Mouse (Mus musculus) liver, postnatal 0 days (tissue): ENCODE data around the gene Chn1.

Experiments used
- CTCF ChIP-seq: sonication (generic); IDR thresholded peaks from 2 replicates; pipeline ENCODE4 v1.5.1; 2016; ENCODE audit warnings: antibody characterized with exemption, low read depth
- EP300 ChIP-seq: IDR thresholded peaks from 2 replicates; pipeline ENCODE4 v1.6.1; 2016; ENCODE audit warnings: antibody characterized with exemption, low read depth, mild to moderate bottlenecking

DNA sequence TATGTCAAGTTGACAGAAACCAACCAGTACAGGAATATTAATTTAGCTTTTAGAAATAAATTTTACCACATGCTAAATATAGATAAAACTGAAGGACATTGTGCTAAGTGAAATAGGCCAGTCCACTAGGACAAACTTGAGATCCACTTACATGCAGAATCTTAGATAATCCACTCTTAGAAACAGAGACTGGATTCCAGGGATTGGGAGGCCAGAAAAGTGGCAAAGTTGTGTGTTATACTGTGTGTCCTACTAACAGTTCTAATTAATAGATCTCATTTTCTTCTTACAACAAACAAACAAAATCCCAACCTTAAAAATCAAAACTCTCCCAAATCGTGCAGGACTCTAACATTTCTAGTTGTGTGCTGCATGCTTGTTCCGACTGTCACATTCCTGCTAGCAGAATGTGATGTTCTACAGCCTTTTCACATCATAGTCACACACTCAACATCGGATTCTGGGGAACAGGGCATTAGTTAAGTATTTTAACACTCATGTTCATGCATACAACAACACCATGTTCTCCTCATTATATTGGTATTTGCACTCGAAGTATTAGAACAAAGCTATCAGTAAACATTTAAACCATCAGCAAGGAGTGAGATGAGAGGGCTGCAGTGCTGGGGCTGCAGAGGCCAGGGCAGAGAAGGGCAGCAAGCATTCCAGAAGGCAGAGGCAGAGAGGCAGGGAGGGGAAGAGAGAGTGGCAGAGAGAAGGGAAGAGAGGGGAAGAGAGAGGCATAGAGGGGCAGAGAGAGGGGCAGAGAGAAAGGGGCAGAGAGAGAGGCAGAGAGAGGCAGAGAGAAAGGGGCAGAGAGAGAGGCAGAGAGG lies 120.9 kb downstream of the Chn1 start:
- TF ChIP-seq CTCF = no peak
- TF ChIP-seq EP300 = no peak
